Mouse (Mus musculus) neural tube, embryonic 13.5 days (tissue): ENCODE measurements around the gene Bfar. TPM values are rescaled to one million over a fixed set of nuclear protein-coding genes. Genes with fewer than 3 reads are reported as not detected.
A peak's percentile ranks its signal among the peaks of the same experiment; 100 is the strongest.
"Not testable (repeated sequence)": the region's sequence is repeated elsewhere in the genome, so short reads cannot be mapped to it uniquely, and the experiment has no call there.

Source experiments
- ATAC-seq: fragments of 200-750 bp; cut with Nextera tagmentation; 2 replicates; pipeline ENCODE4 v1.8.0; 2017; ENCODE audit warnings: low read depth, mild to moderate bottlenecking, moderate TSS enrichment, moderate library complexity
- H3K27ac ChIP-seq: fragments of 300-500 bp; sonication (generic); replicated peaks from 2 replicates; pipeline ENCODE4 v1.5.1; 2015; ENCODE audit warnings: moderate library complexity, mild to moderate bottlenecking, inconsistent platforms
- H3K27me3 ChIP-seq: fragments of 300-500 bp; sonication (generic); 2 replicates; pipeline ENCODE4 v1.6.1; 2015; ENCODE audit warnings: mild to moderate bottlenecking, inconsistent platforms
- H3K36me3 ChIP-seq: fragments of 300-500 bp; sonication (generic); 2 replicates; pipeline ENCODE4 v1.6.1; 2015; ENCODE audit warnings: mild to moderate bottlenecking, inconsistent platforms
- H3K4me1 ChIP-seq: fragments of 300-500 bp; sonication (generic); replicated peaks from 2 replicates; pipeline ENCODE4 v1.6.1; 2015; ENCODE audit warnings: inconsistent platforms
- H3K4me2 ChIP-seq: fragments of 300-500 bp; sonication (generic); 2 replicates; pipeline ENCODE4 v1.6.1; 2015; ENCODE audit warnings: inconsistent platforms, mild to moderate bottlenecking, moderate library complexity
- H3K4me3 ChIP-seq: fragments of 300-500 bp; sonication (generic); 2 replicates; pipeline ENCODE4 v1.5.1; 2015; ENCODE audit warnings: mild to moderate bottlenecking, inconsistent platforms
- H3K9ac ChIP-seq: fragments of 300-500 bp; sonication (generic); 2 replicates; pipeline ENCODE4 v1.6.1; 2015; ENCODE audit warnings: moderate library complexity, mild to moderate bottlenecking, inconsistent platforms
- H3K9me3 ChIP-seq: fragments of 300-500 bp; sonication (generic); 2 replicates; pipeline ENCODE4 v1.6.1; 2016; ENCODE audit warnings: inconsistent platforms
- WGBS: fragments of 180-500 bp; shearing (Covaris S2); methylation state at CpG from one replicate; pipeline ENCODE4 v1.1.7; 2015; 5-methylcytosine and 5-hydroxymethylcytosine counted together
- polyA plus RNA-seq: library from polyadenylated mRNA; unstranded; fragments of >200 nt; fragmentation: Nextera tagmentation; extraction: Ambion mirVana; gene quantifications from 2 replicates; pipeline ENCODE4 v1.2.1, GENCODE M21; 2015

Gene Bfar
- 49.4 and 54.3 TPM in 2 replicates for polyA plus RNA-seq

DNA sequence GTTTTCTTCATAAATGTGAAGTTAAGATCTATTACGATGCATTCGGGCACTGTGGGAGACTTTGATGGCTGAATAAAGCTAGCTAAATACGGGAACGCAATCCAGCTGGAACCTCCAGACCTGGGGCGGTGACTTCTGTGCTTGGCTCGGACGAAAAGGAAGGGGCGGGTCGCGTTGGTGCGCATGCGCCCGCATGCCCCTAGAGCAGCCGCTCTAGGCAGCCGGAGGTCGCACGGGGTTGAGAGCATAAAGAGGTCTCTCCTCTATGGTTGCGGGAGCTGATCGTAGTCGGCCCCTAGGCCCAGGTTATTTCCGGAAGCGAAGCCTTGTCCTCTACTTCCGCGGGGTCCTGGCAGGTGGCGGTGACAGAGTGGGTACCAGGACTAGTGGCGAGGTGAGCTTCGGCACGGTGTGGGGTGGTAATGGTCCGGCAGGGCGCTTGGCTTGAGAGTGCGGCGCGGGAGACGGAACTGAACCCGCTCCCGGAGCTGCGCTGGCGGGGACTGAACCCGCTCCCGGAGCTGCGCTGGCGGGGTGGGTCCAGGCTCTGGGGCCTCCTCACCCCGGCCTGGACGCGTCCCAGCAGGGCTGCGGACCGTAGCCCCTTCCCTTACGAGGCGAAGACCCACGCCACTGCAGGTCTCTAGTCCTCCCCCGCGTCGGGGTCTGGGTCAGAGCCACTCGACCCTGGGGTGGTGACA, at the start of gene Bfar, which contains the start of gene 3110001I22Rik:
Bfar (plus strand) TSS at position 174 of the 701 bp plus-strand sequence.
3110001I22Rik (plus strand) TSS at position 245 of the 701 bp plus-strand sequence.
- Histone ChIP-seq H3K4me1 (peaks cover 30% of the 10 kb centered on the region), H3K4me3 (peak within 1 kb of the TSS; percentile 91), H3K27me3 (no peaks in the 10 kb centered on the region), H3K9me3 (no peaks in the 10 kb centered on the region), H3K9ac (peak within 1 kb of the TSS; percentile 89), H3K27ac (peak within 1 kb of the TSS; percentile 80), H3K4me2 (peak within 1 kb of the TSS; percentile 91), H3K36me3 (peaks cover 9% of the 10 kb centered on the region)
- peak; percentile 95 for ATAC-seq
- under 1% methylated on average over 53 of the region's 54 CpGs for WGBS

DNA sequence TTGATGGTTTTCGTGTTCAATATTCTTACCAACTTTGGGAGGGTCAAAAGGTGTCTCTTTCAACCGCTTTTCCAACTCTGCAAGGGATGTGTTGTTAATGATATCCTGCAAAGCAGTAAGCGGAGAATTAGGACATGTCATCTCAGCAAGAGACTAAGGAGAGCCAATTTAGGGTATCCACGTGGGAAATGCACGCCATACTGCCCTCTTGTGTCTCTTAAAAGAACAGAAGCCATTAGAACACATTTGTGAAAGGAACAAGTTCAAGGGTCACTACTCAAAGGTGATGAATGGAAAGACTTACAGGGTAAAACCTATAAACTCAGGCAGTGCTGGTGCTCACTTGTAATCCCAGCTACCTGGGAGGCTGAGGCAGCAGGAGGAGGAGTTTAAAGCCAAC, 43.3 kb upstream of the Bfar start:
- H3K4me2 ChIP-seq = no peak overlapping the region
- no peaks in the 10 kb centered on the region for H3K9me3 ChIP-seq
- no peak for ATAC-seq
- H3K27ac ChIP-seq = no peak overlapping the region
- H3K4me3 ChIP-seq = no peak overlapping the region
- no peaks in the 10 kb centered on the region for H3K27me3 ChIP-seq
- H3K9ac ChIP-seq = no peak overlapping the region
- peaks cover 68% of the 10 kb centered on the region for H3K36me3 ChIP-seq
- WGBS = 53% methylated on average over 5 of the region's 5 CpGs
- no peaks in the 10 kb centered on the region for H3K4me1 ChIP-seq

DNA sequence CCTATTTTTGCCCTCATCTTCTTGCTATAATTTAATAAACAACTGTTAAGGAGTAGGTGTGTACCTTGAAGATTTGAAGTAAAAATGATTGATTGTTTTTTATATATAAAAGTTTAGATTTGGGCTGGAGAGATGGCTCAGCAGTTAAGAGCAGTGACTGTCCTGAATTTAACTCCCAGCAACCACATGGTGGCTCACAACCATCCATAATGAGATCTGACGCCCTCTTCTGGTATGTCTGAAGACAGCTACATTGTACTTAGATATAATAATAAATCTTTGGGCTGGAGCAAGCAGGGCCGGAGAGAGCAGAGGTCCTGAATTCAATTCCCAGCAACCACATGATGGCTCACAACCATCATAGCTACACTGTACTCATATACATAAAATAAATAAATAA, 33.5 kb upstream of the Bfar start:
- not testable (repeated sequence) for H3K27ac ChIP-seq, ATAC-seq, H3K4me1 ChIP-seq, H3K4me3 ChIP-seq, H3K27me3 ChIP-seq, H3K9me3 ChIP-seq, H3K4me2 ChIP-seq, H3K9ac ChIP-seq
- WGBS = 17% methylated on average over 2 of the region's 2 CpGs
- peaks cover 47% of the 10 kb centered on the region for H3K36me3 ChIP-seq

DNA sequence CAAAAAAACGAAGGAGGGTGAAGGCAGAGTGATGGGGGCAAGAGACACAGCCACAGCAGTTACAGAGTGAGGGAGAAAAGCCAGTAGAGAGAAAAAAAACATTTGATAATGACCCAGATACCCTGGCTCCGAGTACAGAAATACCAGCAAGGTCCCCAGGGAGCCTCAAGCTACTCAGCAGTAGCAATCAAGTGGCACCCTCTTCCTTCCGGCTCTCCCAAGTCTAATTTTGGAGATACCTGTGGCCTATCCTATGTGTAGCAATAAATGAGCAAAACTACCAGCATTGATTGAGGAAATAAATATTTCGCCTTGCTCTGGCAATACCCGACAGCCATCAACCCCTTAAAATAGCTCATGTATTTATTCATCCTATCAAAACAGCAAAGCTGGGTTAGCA, 32.1 kb upstream of the Bfar start:
- H3K27ac ChIP-seq = no peak overlapping the region
- H3K9ac ChIP-seq = no peak overlapping the region
- no peak overlapping the region for H3K4me3 ChIP-seq
- no peaks in the 10 kb centered on the region for H3K9me3 ChIP-seq
- WGBS = 84% methylated on average over 5 of the region's 5 CpGs
- no peaks in the 10 kb centered on the region for H3K27me3 ChIP-seq
- ATAC-seq = no peak
- H3K4me1 ChIP-seq = no peaks in the 10 kb centered on the region
- H3K36me3 ChIP-seq = peaks cover 46% of the 10 kb centered on the region
- H3K4me2 ChIP-seq = no peak overlapping the region

DNA sequence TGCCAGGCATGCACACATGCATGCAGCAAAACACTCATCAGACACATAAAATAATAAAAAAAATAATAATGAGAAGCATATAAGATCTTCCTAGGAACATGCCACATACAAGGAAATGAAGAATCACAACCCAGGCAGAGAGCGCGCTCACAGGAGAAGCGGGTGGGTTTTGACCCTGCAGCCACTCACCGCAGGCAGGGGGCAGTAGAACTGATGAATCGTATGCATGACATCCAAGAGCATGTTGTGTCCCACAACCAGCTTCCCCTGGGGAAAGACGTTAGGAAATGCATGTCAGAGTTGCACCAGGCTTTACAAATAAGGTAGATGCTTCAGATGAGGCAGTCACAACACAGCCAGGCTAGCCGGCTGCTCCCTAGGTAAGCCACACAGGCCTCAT, 31.6 kb upstream of the Bfar start:
- Histone ChIP-seq H3K27me3 (no peaks in the 10 kb centered on the region), H3K9me3 (no peaks in the 10 kb centered on the region), H3K4me3 (no peak overlapping the region), H3K4me2 (no peak overlapping the region), H3K36me3 (peaks cover 46% of the 10 kb centered on the region), H3K9ac (no peak overlapping the region), H3K27ac (no peak overlapping the region), H3K4me1 (no peaks in the 10 kb centered on the region)
- ATAC-seq = no peak
- WGBS = 78% methylated on average over 7 of the region's 7 CpGs

DNA sequence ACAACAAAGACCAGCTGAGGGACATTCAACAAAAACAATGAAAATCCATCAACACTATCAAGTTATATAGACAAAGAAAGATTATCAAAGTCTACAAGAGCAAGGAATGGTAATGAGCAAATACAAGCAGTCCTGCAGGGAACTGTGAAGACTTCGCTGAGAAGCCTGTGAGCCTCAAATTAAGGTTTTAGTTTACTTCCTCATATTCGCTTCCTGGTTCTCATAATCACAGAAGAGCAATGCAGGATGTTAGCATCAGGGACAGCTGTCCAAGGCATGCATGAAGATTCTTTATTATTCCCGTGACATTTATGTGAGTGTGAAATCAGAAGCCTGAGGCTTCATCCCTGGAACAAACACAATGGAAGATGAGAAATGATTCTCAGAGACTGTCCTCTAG, 27.2 kb upstream of the Bfar start:
- H3K27me3 ChIP-seq = no peaks in the 10 kb centered on the region
- WGBS = 76% methylated on average over 3 of the region's 3 CpGs
- no peaks in the 10 kb centered on the region for H3K4me1 ChIP-seq

DNA sequence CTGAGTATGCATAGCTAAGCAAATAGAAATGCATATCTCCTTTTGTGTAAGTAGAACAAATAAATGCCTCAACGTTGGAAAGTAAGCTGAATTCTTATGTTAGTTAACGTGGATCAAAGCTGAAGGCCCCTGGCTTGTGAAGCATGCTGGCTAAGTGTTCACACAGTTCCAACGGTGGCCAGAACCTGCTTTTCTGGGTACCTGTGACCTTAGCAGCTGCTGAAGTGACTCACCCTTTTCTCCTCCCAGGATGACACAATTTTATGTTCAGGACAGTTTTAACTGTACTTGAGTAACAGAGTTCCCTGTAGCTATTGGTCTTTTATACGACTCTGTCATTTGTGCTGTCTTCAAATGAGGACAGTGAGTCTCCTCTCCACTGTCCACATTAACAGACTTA, 25.7 kb upstream of the Bfar start:
- Histone ChIP-seq H3K36me3 (peaks cover 53% of the 10 kb centered on the region), H3K27me3 (no peaks in the 10 kb centered on the region), H3K9ac (no peak overlapping the region), H3K4me1 (no peaks in the 10 kb centered on the region), H3K4me3 (no peak overlapping the region), H3K9me3 (no peaks in the 10 kb centered on the region), H3K27ac (no peak overlapping the region), H3K4me2 (no peak overlapping the region)
- 92% methylated on average over 4 of the region's 4 CpGs for WGBS
- ATAC-seq = no peak

More for the DNA sequence above, 27.2 kb upstream of the Bfar start:
- Histone ChIP-seq H3K4me2 (no peak overlapping the region), H3K9me3 (no peaks in the 10 kb centered on the region), H3K4me3 (no peak overlapping the region), H3K9ac (no peak overlapping the region), H3K36me3 (peaks cover 43% of the 10 kb centered on the region), H3K27ac (no peak overlapping the region)
- ATAC-seq = no peak

DNA sequence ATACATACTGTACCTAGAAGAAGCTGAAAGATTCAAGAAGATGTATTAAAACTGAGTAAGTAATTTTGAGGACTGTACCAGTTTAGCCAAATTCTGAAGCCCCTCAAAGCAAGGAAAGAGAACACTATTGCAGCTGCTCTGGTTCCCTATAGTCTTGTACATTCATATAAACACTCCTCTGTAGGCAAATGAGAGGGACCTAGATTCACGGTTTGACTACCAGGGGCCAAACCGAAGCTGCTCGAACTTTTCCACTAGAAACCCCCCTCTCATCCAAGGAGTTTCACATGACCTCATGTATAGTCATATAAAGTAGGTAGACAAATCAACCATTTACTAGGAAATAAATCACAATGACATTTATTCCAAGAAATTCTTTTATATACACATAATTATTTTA, 12.8 kb upstream of the Bfar start:
- H3K4me2 ChIP-seq = no peak overlapping the region
- no peaks in the 10 kb centered on the region for H3K4me1 ChIP-seq
- H3K9ac ChIP-seq = no peak overlapping the region
- no peak overlapping the region for H3K27ac ChIP-seq
- 89% methylated on average over 3 of the region's 3 CpGs for WGBS
- no peaks in the 10 kb centered on the region for H3K27me3 ChIP-seq
- H3K36me3 ChIP-seq = peaks cover 68% of the 10 kb centered on the region
- no peak for ATAC-seq
- H3K4me3 ChIP-seq = no peak overlapping the region
- no peaks in the 10 kb centered on the region for H3K9me3 ChIP-seq

DNA sequence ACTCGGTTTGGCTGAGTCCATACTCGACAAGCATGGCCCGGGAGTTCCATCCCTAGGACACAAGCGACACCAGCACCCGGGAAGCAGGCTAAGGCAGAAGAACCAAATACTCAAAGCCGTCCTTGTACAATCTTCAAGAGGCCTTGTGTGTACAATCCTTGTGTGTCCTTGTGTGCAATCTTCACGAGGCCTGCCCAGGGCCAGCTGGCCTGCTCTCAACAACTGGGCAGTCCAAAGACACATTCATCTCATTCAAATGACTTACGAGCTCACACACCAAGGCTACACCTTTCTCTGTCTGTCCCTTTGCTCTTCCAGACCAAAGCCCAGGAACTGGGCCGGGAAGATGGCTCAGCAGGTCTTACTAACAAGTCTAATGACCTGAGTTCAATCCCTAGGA, 10.9 kb upstream of the Bfar start:
- WGBS = 91% methylated on average over 9 of the region's 9 CpGs
- no peak overlapping the region for H3K27ac ChIP-seq
- no peaks in the 10 kb centered on the region for H3K4me1 ChIP-seq
- H3K9ac ChIP-seq = no peak overlapping the region
- H3K27me3 ChIP-seq = no peaks in the 10 kb centered on the region
- no peak for ATAC-seq
- H3K9me3 ChIP-seq = no peaks in the 10 kb centered on the region
- H3K4me3 ChIP-seq = no peak overlapping the region
- peaks cover 66% of the 10 kb centered on the region for H3K36me3 ChIP-seq
- H3K4me2 ChIP-seq = no peak overlapping the region

DNA sequence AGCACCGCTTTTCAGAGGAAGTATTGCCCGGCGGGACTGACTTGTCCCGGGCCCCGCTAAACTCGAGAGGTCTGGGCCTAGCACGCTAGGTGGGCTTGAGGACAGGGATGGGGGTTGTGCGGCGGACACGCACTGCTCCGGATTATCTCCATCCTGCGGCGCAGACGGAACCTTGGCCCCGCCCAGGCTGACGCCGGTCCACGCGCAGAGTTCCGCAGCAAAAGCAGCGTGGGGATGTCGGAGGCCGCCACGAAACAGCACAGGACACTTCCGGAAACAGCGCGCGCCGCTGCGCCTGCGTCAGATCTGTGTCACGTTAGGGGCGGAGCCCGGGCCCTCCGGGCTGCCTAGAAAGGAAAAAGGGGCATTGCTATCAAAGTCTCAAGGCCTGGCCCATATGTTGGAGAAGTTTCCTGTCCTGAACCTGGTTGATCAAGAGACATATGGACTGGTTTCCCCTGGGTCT, 3.7 kb upstream of the Bfar start, which contains the start of gene Parn:
Parn (minus strand) TSS at position 293 of the 466 bp plus-strand sequence.
- H3K4me2 ChIP-seq = peak within 1 kb of the TSS; percentile 86
- H3K4me1 ChIP-seq = peaks cover 26% of the 10 kb centered on the region
- peak; percentile 92 for ATAC-seq
- H3K9me3 ChIP-seq = no peaks in the 10 kb centered on the region
- peak within 1 kb of the TSS; percentile 78 for H3K27ac ChIP-seq
- WGBS = under 1% methylated on average over 35 of the region's 35 CpGs
- H3K36me3 ChIP-seq = peaks cover 21% of the 10 kb centered on the region
- H3K27me3 ChIP-seq = no peaks in the 10 kb centered on the region
- peak within 1 kb of the TSS; percentile 60 for H3K4me3 ChIP-seq
- peak within 1 kb of the TSS; percentile 78 for H3K9ac ChIP-seq

DNA sequence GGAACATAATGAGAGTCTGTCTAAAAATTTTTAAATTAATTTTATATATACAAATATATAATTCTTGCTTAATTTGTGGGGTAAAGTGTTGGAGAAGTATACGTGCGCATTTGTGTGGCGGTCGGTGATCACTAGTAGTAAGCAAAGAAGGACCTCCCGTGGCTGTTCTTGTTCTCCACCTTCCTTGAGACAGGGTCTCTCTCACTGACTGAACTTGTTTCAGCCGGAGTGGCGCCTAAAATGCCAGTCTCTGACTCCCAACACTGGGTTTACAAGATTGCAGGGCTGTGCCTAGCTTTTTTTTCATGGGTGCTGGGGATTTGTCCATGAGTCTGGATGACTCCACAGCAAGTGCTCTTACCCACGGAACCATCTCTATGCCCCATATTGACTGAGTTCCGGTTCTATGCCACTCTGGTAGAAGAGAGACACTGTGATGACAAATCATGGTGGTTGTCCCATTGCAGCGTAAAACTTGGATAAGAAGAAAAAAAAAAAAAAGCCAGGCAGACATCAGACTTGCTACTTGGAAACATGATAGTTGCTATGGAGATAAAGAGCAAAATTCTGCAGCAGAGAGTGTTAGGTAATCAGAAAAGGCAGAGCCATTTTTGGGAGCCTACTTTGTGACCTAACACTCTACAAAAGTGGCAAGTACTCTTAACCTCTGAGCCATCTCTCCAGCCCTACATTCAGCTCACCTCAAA, 3.1 kb upstream of the Bfar start:
- Histone ChIP-seq H3K9ac (peak overlapping the region; percentile 78), H3K4me1 (peaks cover 32% of the 10 kb centered on the region), H3K36me3 (peaks cover 14% of the 10 kb centered on the region), H3K27me3 (no peaks in the 10 kb centered on the region), H3K27ac (peak overlapping the region; percentile 78), H3K4me3 (peak overlapping the region; percentile 60), H3K9me3 (no peaks in the 10 kb centered on the region), H3K4me2 (peak overlapping the region; percentile 86)
- ATAC-seq = no peak
- WGBS = 79% methylated on average over 10 of the region's 10 CpGs

DNA sequence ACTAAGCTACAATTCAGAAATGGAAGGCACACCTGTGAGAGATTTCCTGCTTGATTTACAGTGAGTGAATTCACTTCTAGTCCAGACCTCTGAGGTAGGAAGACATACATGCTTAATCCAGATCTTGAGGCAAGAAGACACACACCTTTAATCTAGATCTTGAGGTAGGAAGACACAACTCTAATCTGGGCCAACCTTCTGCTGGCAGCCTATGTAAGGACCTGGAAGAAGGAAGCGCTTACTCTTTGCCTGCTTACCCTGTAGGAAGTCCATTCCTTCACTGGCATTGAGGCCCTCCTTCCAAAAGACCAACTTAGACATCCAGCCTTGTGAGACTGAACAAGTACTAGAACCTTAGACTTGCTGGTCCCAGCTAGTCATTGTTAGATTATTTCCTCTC, 2.4 kb upstream of the Bfar start:
- ATAC-seq = no peak
- Histone ChIP-seq H3K36me3 (peaks cover 11% of the 10 kb centered on the region), H3K9me3 (no peaks in the 10 kb centered on the region), H3K4me2 (no peak overlapping the region), H3K27ac (no peak overlapping the region), H3K27me3 (no peaks in the 10 kb centered on the region), H3K9ac (no peak overlapping the region), H3K4me3 (no peak overlapping the region), H3K4me1 (peaks cover 32% of the 10 kb centered on the region)
- 84% methylated on average over 1 of the region's 1 CpGs for WGBS
